Mouse (Mus musculus) neural tube, embryonic 15.5 days (tissue): Measurements from ENCODE around the gene Pgm1. TPM values are rescaled to one million over a fixed set of nuclear protein-coding genes. Genes with fewer than 3 reads are reported as not detected.
A peak's percentile ranks its signal among the peaks of the same experiment; 100 is the strongest.

Source experiments
- ATAC-seq: fragments of 200-750 bp; cut with Nextera tagmentation; 2 replicates; pipeline ENCODE4 v1.8.0; 2017; ENCODE audit warnings: mild to moderate bottlenecking, moderate TSS enrichment, moderate library complexity; ENCODE audit not compliant: low FRiP score
- H3K27ac ChIP-seq: fragments of 300-500 bp; sonication (generic); replicated peaks from 2 replicates; pipeline ENCODE4 v1.5.1; 2015; ENCODE audit warnings: mild to moderate bottlenecking, inconsistent platforms
- H3K27me3 ChIP-seq: fragments of 300-500 bp; sonication (generic); replicated peaks from 2 replicates; pipeline ENCODE4 v1.6.1; 2015; ENCODE audit warnings: inconsistent platforms
- H3K36me3 ChIP-seq: fragments of 300-500 bp; sonication (generic); 2 replicates; pipeline ENCODE4 v1.6.1; 2015; ENCODE audit warnings: inconsistent platforms
- H3K4me1 ChIP-seq: fragments of 300-500 bp; sonication (generic); 2 replicates; pipeline ENCODE4 v1.6.1; 2015; ENCODE audit warnings: inconsistent platforms
- H3K4me2 ChIP-seq: fragments of 300-500 bp; sonication (generic); 2 replicates; pipeline ENCODE4 v1.6.1; 2015; ENCODE audit warnings: inconsistent platforms, mild to moderate bottlenecking, moderate library complexity
- H3K4me3 ChIP-seq: fragments of 300-500 bp; sonication (generic); replicated peaks from 2 replicates; pipeline ENCODE4 v1.5.1; 2015; ENCODE audit warnings: mild to moderate bottlenecking, inconsistent platforms
- H3K9ac ChIP-seq: fragments of 300-500 bp; sonication (generic); replicated peaks from 2 replicates; pipeline ENCODE4 v1.6.1; 2015; ENCODE audit warnings: mild to moderate bottlenecking, inconsistent platforms
- H3K9me3 ChIP-seq: fragments of 300-500 bp; sonication (generic); replicated peaks from 2 replicates; pipeline ENCODE4 v1.6.1; 2016; ENCODE audit warnings: inconsistent platforms
- WGBS: fragments of 180-500 bp; shearing (Covaris S2); methylation state at CpG from one replicate; pipeline ENCODE4 v1.1.7; 2015; ENCODE audit warnings: mixed read lengths; 5-methylcytosine and 5-hydroxymethylcytosine counted together
- polyA plus RNA-seq: library from polyadenylated mRNA; unstranded; fragments of >200 nt; fragmentation: Nextera tagmentation; extraction: Ambion mirVana; gene quantifications from 2 replicates; pipeline ENCODE4 v1.2.1, GENCODE M21; 2015

The Pgm1 gene
- polyA plus RNA-seq, 1 experiment from 2014 or later: 91.9 TPM

DNA sequence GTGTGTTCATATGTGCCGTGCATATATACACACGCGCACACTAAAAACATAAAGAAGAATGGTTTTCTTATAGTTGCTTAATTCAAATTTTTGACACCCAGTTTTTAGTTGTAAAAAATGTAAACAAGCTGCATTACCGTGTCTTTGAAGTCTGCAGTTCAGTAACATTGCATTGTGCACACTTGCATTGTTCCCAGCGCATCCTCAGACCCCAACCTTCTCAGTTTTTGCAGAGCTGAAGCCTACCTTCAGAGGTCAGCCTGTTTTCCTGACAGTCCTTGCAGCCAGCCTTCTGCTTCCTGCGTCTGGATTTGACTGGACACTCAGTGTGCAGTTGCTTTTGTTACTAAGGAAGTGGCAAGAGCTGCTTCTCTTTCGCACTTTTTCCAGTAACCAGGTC is 55.9 kb downstream of the Pgm1 start:
- no peaks in the 10 kb centered on the region for H3K9me3 ChIP-seq
- peaks cover 11% of the 10 kb centered on the region for H3K36me3 ChIP-seq
- H3K27ac ChIP-seq: no peak overlapping the region
- H3K27me3 ChIP-seq: no peaks in the 10 kb centered on the region
- no peak for ATAC-seq
- H3K4me3 ChIP-seq: no peak overlapping the region
- WGBS: 92% methylated on average over 7 of the region's 7 CpGs
- no peaks in the 10 kb centered on the region for H3K4me1 ChIP-seq
- no peak overlapping the region for H3K4me2 ChIP-seq
- no peak overlapping the region for H3K9ac ChIP-seq

DNA sequence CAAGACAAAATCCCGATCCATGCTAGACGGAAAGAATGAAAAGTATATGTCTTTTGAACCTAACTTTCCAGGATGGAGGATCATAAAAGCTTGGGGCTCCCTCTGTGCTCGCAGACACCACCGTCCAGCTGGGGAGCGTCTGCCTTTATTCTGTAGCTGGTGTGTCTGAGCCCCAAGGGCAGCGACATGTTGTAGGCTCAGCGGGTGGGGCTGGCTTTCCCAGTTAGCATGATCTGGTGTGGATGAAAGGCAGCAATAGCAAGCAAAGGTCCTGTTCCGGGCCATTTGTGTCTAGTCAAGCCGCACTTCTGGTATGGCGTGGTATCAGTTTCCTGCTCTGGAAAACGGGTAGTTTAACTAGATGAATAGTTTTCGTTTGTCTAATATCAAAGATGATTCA is 56.4 kb downstream of the Pgm1 start:
- Histone ChIP-seq H3K36me3 (peaks cover 11% of the 10 kb centered on the region), H3K9me3 (no peaks in the 10 kb centered on the region), H3K27ac (no peak overlapping the region), H3K4me1 (no peaks in the 10 kb centered on the region), H3K4me3 (no peak overlapping the region), H3K4me2 (no peak overlapping the region), H3K27me3 (no peaks in the 10 kb centered on the region), H3K9ac (no peak overlapping the region)
- ATAC-seq: no peak
- WGBS: 80% methylated on average over 12 of the region's 12 CpGs

DNA sequence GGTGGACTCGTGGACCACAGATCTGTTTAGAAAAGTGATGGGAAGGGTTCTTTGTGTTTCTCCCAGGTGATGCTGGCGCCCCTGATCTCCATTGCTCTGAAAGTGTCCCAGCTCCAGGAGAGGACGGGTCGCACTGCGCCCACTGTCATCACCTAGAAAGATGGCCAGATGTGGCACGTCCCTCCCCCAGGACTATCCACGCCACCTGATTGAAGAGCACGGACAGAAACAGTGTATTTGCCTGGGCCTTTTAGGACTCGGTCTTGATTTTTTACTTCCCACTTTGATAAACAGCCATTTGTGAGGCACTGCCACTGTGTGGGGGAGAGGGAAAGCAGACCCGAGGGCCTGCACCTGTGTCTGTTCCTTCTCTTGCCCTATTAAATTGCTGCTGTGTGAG is 57.4 kb downstream of the Pgm1 start:
- no peak overlapping the region for H3K4me3 ChIP-seq
- no peaks in the 10 kb centered on the region for H3K27me3 ChIP-seq
- no peaks in the 10 kb centered on the region for H3K4me1 ChIP-seq
- no peak overlapping the region for H3K27ac ChIP-seq
- WGBS: 90% methylated on average over 10 of the region's 10 CpGs
- H3K9ac ChIP-seq: no peak overlapping the region
- H3K4me2 ChIP-seq: no peak overlapping the region
- peaks cover 11% of the 10 kb centered on the region for H3K36me3 ChIP-seq
- H3K9me3 ChIP-seq: no peaks in the 10 kb centered on the region
- ATAC-seq: no peak

DNA sequence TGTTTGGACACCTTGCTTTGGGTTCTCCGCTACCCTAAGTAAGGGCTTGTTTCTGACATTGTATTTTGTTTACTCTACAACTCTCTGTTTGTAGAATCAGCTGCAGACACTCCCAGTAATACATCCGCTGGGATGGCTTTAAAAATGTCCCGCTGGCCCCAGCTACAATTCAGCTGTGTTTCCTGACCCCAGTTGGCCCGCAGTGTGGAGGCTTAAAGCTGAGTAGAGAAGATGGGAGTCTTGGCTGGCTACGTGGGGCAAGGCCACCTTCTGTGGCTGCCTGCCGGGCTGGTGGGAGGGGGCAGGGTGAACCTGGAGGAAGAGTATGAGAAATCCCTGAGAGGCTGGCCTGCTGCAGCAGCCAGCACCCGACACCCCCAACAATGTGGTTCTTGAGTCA is 59.6 kb downstream of the Pgm1 start:
- ATAC-seq: no peak
- H3K4me1 ChIP-seq: no peaks in the 10 kb centered on the region
- no peak overlapping the region for H3K4me2 ChIP-seq
- 75% methylated on average over 7 of the region's 7 CpGs for WGBS
- H3K36me3 ChIP-seq: peaks cover 6% of the 10 kb centered on the region; the same call in 1 of the 2 replicates
- H3K9ac ChIP-seq: no peak overlapping the region
- H3K9me3 ChIP-seq: no peaks in the 10 kb centered on the region
- no peaks in the 10 kb centered on the region for H3K27me3 ChIP-seq
- H3K27ac ChIP-seq: no peak overlapping the region
- H3K4me3 ChIP-seq: no peak overlapping the region

DNA sequence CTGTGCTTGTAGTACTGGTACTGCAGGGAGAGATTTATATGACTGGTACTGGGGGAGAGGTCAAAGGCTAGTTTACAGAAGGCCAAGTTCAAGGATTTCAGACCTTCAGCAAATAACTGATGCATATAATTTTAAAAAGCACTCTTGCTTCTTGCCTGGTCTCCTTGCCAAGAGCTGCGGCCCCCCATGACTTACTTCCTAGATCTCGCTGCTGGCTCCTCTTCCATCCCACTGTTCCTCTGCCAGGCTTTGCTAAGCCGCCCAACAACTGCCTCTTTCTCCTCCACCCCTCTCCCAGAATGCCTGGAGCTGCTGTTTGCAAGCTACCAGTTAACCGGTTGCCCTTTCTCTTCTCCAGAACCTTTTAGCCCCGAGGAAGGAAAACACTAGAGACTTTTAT is 71.8 kb downstream of the Pgm1 start:
- Histone ChIP-seq H3K9ac (no peak overlapping the region), H3K27me3 (no peaks in the 10 kb centered on the region), H3K4me3 (no peak overlapping the region), H3K4me1 (no peaks in the 10 kb centered on the region), H3K36me3 (no peaks in the 10 kb centered on the region), H3K27ac (no peak overlapping the region), H3K4me2 (no peak overlapping the region), H3K9me3 (no peaks in the 10 kb centered on the region)
- 85% methylated on average over 5 of the region's 5 CpGs for WGBS
- ATAC-seq: no peak

DNA sequence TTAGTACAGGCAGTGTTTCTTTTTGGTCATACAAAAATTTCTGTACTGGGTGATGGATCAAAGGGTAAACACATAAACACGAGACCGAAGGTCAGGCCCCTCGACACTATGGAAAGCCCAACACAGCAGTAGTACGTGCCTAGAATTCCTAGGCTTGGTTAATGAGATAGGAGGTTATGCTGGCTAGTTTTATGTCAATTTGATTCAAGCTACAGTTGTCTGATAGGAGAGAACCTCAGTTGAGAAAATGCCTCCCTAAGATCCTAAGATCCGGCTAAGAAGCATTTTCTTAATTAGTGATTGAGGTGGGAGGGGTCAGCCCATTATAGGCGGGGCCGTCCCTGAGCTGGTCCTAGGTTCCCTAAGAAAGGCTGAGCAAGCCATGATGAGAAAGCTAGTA is 72.6 kb downstream of the Pgm1 start:
- no peaks in the 10 kb centered on the region for H3K36me3 ChIP-seq
- no peak overlapping the region for H3K4me2 ChIP-seq
- no peak overlapping the region for H3K9ac ChIP-seq
- no peak for ATAC-seq
- no peak overlapping the region for H3K4me3 ChIP-seq
- H3K4me1 ChIP-seq: no peaks in the 10 kb centered on the region
- H3K9me3 ChIP-seq: no peaks in the 10 kb centered on the region
- H3K27ac ChIP-seq: no peak overlapping the region
- WGBS: 63% methylated on average over 7 of the region's 7 CpGs
- H3K27me3 ChIP-seq: no peaks in the 10 kb centered on the region

DNA sequence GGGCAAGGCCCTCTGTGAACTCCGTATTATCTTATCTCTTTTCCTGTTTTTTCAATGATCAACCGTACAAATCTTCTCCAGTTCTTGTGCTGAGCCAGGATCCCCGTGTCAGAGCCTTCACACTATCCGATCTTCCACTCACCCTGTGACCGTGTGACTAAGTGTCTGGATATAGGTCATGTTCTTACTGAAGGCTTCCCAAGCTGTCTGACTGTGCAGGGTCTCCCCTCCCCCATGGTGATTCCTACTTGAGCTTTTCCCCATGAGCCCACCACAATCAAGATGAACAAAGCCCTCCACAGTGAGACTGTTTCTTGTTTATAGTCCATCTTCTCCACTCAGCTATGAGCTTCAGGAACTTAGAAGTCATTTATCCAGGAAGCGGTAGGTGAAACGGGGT is 78.5 kb downstream of the Pgm1 start:
- Histone ChIP-seq H3K27me3 (no peaks in the 10 kb centered on the region), H3K4me2 (no peak overlapping the region), H3K4me3 (no peak overlapping the region), H3K9me3 (no peaks in the 10 kb centered on the region), H3K36me3 (no peaks in the 10 kb centered on the region), H3K27ac (no peak overlapping the region), H3K9ac (no peak overlapping the region), H3K4me1 (no peaks in the 10 kb centered on the region; the same call in 1 of the 2 replicates)
- 89% methylated on average over 7 of the region's 7 CpGs for WGBS
- no peak for ATAC-seq

DNA sequence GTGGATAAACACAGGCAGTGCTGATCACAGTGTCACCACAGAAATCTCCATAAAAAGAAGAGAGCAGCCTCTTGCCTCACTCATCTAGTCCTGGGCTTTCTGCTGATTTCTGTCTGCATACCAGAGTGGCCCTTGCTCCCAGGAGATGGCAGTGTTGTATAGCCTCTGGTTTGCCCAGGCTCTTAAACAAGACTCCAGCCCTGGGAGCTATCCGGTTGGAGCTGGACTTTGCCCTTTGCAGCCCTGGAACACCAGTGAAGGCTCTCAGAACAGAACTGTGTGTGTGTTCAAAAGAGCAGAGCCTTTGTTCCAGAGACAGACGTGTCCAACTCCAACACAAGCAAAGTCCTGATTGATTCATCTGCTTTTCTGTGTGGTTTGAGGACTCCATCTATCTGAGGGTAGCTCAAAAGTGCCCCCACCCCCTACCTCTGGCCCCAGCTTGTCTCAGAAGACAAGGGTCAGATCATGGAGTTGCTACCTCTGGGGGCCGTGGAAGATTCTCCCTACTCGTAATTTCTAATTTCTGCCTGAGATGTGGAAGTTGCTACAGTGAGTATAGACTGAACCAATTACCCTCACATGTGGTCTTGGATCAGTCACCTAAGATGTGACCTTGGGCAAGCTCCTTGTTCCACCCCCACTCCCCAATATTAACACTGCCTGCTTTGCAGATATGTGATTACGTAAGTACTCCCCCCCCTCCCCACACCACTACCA is 79.3 kb downstream of the Pgm1 start:
- no peaks in the 10 kb centered on the region for H3K9me3 ChIP-seq
- ATAC-seq: peak; percentile 66
- H3K27ac ChIP-seq: no peak overlapping the region
- H3K27me3 ChIP-seq: no peaks in the 10 kb centered on the region
- H3K36me3 ChIP-seq: no peaks in the 10 kb centered on the region
- H3K4me2 ChIP-seq: no peak overlapping the region
- no peak overlapping the region for H3K4me3 ChIP-seq
- no peaks in the 10 kb centered on the region; the same call in 1 of the 2 replicates for H3K4me1 ChIP-seq
- WGBS: 47% methylated on average over 5 of the region's 5 CpGs
- H3K9ac ChIP-seq: no peak overlapping the region

DNA sequence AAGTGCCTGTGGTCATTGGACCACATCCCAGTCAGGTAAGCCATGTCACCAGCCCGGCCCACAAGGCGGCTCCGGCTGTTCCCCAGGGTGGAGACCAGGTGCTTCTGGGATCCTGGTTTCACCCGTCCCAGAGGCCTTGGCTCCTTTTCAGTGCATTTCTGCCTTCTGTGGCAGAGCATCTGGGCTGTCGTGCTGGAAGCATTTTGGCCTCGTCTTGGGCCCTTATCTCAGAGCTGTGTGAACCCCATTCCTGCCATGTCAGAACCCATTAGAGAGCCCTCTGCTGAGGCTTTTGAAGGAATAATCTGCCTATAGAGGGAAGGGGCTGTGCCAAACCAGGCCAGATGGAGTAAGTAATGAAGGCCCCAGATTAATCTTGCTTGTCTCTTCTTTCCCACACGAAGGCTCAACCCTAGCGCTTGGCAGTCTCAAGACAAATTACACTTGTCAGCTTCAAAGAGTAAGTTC is 80.0 kb downstream of the Pgm1 start:
- Histone ChIP-seq H3K4me1 (no peaks in the 10 kb centered on the region; the same call in 1 of the 2 replicates), H3K9me3 (no peaks in the 10 kb centered on the region), H3K27ac (no peak overlapping the region), H3K4me3 (no peak overlapping the region), H3K4me2 (no peak overlapping the region), H3K27me3 (no peaks in the 10 kb centered on the region), H3K36me3 (no peaks in the 10 kb centered on the region), H3K9ac (no peak overlapping the region)
- WGBS: 56% methylated on average over 8 of the region's 8 CpGs
- no peak for ATAC-seq

DNA sequence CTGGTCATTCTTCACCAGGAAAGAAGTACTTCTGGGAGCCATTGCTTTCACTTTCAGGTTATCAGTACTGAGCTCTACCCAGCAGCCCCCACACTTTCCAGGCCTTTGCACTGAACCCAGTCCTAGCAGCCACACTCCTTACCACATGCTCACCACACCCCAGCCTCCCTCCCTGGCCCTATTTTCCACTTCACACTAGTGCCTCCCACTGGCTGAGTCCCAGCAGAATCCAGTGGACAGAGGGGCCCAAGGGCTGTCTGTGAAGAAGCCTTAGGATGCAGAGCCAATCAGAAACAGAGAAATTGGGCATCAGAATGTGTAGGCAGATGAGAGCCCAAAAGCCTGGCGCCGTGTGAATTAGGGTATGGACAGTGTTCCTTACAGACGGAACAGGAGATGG is 81.7 kb downstream of the Pgm1 start:
- WGBS: 91% methylated on average over 3 of the region's 3 CpGs
- no peaks in the 10 kb centered on the region for H3K27me3 ChIP-seq
- no peaks in the 10 kb centered on the region for H3K36me3 ChIP-seq
- H3K27ac ChIP-seq: no peak overlapping the region
- no peaks in the 10 kb centered on the region; the same call in 1 of the 2 replicates for H3K4me1 ChIP-seq
- H3K4me3 ChIP-seq: no peak overlapping the region
- no peaks in the 10 kb centered on the region for H3K9me3 ChIP-seq
- ATAC-seq: no peak
- no peak overlapping the region for H3K9ac ChIP-seq
- no peak overlapping the region for H3K4me2 ChIP-seq

DNA sequence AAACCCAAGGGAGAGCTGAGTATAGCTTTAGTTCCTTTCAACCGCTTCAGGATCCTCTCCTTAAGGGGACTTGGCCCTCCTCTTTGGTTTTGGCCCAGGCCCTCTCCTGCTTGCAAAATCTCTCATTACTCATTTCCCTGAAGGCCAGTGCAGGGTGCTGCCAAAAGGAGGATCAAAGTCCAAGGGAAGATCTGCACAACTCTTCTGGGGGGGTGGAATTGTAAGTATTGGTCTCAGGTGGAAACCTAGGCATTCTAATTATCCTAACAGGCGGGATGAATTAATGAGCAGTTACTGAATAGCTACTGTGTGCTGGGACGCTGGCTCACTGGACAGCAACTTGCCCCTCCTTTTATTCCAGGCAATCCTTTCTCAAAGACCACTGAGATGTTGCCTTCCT is 82.3 kb downstream of the Pgm1 start:
- no peak overlapping the region for H3K4me2 ChIP-seq
- H3K27me3 ChIP-seq: no peaks in the 10 kb centered on the region
- WGBS: 47% methylated on average over 3 of the region's 3 CpGs
- no peak overlapping the region for H3K4me3 ChIP-seq
- H3K27ac ChIP-seq: no peak overlapping the region
- H3K9ac ChIP-seq: no peak overlapping the region
- ATAC-seq: no peak
- no peaks in the 10 kb centered on the region for H3K36me3 ChIP-seq
- no peaks in the 10 kb centered on the region for H3K9me3 ChIP-seq
- no peaks in the 10 kb centered on the region; the same call in 1 of the 2 replicates for H3K4me1 ChIP-seq

DNA sequence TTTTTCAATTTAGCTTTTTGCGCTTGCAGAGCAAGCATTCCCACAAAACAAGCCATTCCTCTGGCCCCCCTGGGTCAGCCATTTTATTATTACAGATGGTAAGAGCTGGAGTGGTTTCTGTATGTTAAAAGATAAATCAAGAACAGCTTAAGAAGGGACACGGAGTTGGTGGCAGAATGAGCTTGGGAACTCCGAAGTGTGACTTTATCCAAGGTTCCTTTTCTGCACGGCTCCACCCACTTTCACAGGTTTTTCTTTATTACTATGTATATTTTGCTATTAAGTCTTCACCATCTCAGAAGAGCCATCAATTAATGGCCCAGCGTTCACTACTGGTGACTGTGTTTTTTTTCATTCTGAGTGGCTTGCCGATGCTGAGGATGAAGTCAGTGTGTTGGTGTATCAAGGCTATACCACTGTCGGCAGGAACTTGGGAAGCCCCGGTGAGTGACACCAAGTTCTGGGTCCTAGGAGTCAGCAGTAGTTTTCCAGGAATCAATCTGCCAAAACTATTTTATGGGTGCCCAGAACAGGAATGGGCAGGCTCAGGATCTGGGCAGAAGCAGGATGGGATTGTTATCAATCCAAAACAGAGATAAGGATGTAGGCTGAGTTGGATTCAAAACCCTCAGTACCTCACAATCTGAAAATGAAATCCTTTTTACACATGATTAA is 83.3 kb downstream of the Pgm1 start:
- WGBS: 79% methylated on average over 8 of the region's 8 CpGs
- Histone ChIP-seq H3K27me3 (no peaks in the 10 kb centered on the region), H3K4me1 (no peaks in the 10 kb centered on the region; the same call in 1 of the 2 replicates), H3K9me3 (no peaks in the 10 kb centered on the region), H3K9ac (no peak overlapping the region), H3K4me3 (no peak overlapping the region), H3K27ac (no peak overlapping the region), H3K36me3 (no peaks in the 10 kb centered on the region), H3K4me2 (no peak overlapping the region)
- no peak for ATAC-seq
